Mouse (Mus musculus): ENCODE results near the gene Dip2c.

GRCm38 (mm10) chr13:9637949-9638348 lies 361.6 kb downstream of the Dip2c start:
- TF ChIP-seq CTCF (IDR thresholded peaks at IDR 0.05 in 2 of 3, conservative IDR thresholded peaks at IDR 0.05 in 1 of 3; ENCODE audit: control insufficient read depth in 1 of 3, insufficient read depth in 1 of 3, low read depth in 2 of 3, low read length in 3 of 3, poor library complexity in 1 of 3, severe bottlenecking in 1 of 3) = no peak
- no peak for TF ChIP-seq ZKSCAN1 (IDR thresholded peaks at IDR 0.05; ENCODE audit: low read depth, low read length)
- no peak for TF ChIP-seq MYC (IDR thresholded peaks at IDR 0.05; ENCODE audit: low read depth, low read length)
- no peak for TF ChIP-seq EP300 (IDR thresholded peaks at IDR 0.05; ENCODE audit: low read depth in 1 of 2, low read length in 2 of 2)
